Comparison of ENCODE assay signal across 21 mouse cellular contexts in the genomic region with DNA sequence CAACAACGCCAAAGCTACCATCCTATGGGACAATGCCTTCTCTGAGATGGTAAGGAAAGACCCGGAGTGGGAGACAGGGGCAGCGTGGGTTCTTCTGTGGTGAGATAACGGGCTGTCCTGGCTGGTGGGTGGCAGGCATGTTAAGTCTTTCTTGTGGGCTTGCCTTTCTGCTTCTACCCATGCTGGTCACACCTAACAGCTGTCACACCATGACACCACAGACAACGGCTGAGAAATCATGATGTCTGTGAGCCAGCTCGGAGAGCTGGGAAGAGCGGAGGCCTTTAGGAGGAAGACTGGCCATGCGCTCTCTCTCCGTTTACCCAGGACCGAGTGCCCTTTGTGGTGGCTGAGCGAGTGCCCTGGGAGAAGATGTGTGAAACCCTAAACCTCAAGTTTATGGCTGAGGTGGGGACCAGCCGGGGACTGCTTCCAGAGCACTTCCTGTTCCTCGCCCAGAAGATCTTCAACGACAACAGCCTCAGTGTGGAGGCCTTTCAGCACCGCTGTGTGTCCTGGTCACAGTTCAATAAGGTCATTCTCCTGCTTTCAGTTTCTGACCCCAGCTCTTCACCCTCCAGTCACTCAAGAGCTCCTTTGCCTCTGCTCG. TPM values are rescaled to one million over a fixed set of nuclear protein-coding genes. Genes with fewer than 3 reads are reported as not detected.
DNase-seq lines count a peak whose midpoint lies in the region; ATAC-seq and TF ChIP-seq lines count a peak whose summit lies in the region.
"Had no signal": no experiment of that assay in that cellular context is flagged by ENCODE, and none has a peak within 500 bp of the region (broad histone marks: within the 10 kb centered on the region; RNA-seq: fewer than 3 reads in every experiment).

No protein-coding gene starts in this region.

- ATAC-seq in hindbrain, embryonic 12.5 days (ENCODE audit: low FRiP score), result no peak
- ATAC-seq in activated CD4-positive, CD25-positive, alpha-beta regulatory T cell, adult 4 months, result peak; percentile 25
- ATAC-seq in megakaryocyte, adult 5-6 weeks (ENCODE audit: poor library complexity, severe bottlenecking), result peak; percentile 62
- ATAC-seq in forebrain, embryonic 16.5 days, result no peak
- ATAC-seq: intestine, embryonic 16.5 days had no signal

- no peak overlapping the region for H3K4me2 ChIP-seq in hindbrain, embryonic 12.5 days (replicated peaks)
- H3K4me2 ChIP-seq in forebrain, embryonic 16.5 days (ENCODE audit: low read length), result no peak overlapping the region
- H3K4me2 ChIP-seq: forebrain, embryonic 12.5 days; heart, embryonic 11.5 days; hindbrain, embryonic 15.5 days; midbrain, embryonic 11.5 days had no signal

- peak; percentile 6 for DNase-seq in hindbrain, embryonic 10.5 days (ENCODE audit: low spot score)
- no peak for DNase-seq in thymus, postnatal 10 days (ENCODE audit: low spot score in 2 of 2)
- DNase-seq: adrenal gland, adult 2 months; cerebellum, adult 8-10 months; gastrocnemius, postnatal 36 days; heart, postnatal 10 days; left cerebral cortex, postnatal 4 days; lung, adult 2 months; right cerebral cortex, postnatal 14 days; thymus, postnatal 25 days had no signal

- 67% methylated on average over 16 of the region's 16 CpGs for WGBS in hindbrain, embryonic 10.5 days
- 67% methylated on average over 16 of the region's 16 CpGs for WGBS in hindbrain, embryonic 12.5 days
- WGBS in small intestine, adult 2 months, result 74% methylated on average over 16 of the region's 16 CpGs
- WGBS in forebrain, embryonic 16.5 days, result 87% methylated on average over 16 of the region's 16 CpGs

- no peak for TF ChIP-seq CTCF in small intestine, adult 2 months (IDR thresholded peaks at IDR 0.05; ENCODE audit: extremely low read depth, insufficient read length, insufficient replicate concordance, low read depth, low read length)

- TF ChIP-seq POLR2A in small intestine, adult 2 months (IDR thresholded peaks at IDR 0.05; ENCODE audit: low read depth, low read length), result no peak

- H3K9ac ChIP-seq in hindbrain, embryonic 12.5 days, result no peak overlapping the region
- H3K9ac ChIP-seq in forebrain, embryonic 16.5 days (replicated peaks; ENCODE audit: low read depth, low read length), result no peak overlapping the region
- H3K9ac ChIP-seq: forebrain, embryonic 12.5 days; hindbrain, embryonic 15.5 days had no signal

- H3K9me3 ChIP-seq in hindbrain, embryonic 10.5 days, result no peaks in the 10 kb centered on the region
- H3K9me3 ChIP-seq in hindbrain, embryonic 12.5 days (replicated peaks), result no peaks in the 10 kb centered on the region
- H3K9me3 ChIP-seq in forebrain, embryonic 16.5 days (ENCODE audit: control insufficient read depth, low read length), result no peaks in the 10 kb centered on the region
- H3K9me3 ChIP-seq: forebrain, embryonic 12.5 days; hindbrain, embryonic 15.5 days had no signal

- H3K4me3 ChIP-seq in hindbrain, embryonic 10.5 days, result no peak overlapping the region
- no peak overlapping the region for H3K4me3 ChIP-seq in hindbrain, embryonic 12.5 days
- no peak overlapping the region for H3K4me3 ChIP-seq in small intestine, adult 2 months (ENCODE audit: low read depth, low read length)
- H3K4me3 ChIP-seq in forebrain, embryonic 16.5 days (replicated peaks; ENCODE audit: low read length), result no peak overlapping the region
- H3K4me3 ChIP-seq: forebrain, embryonic 12.5 days; hindbrain, embryonic 15.5 days had no signal

- H3K27ac ChIP-seq in hindbrain, embryonic 10.5 days, result peak overlapping the region; percentile 8; the same call in 1 of the 2 replicates
- H3K27ac ChIP-seq in hindbrain, embryonic 12.5 days, result no peak overlapping the region
- H3K27ac ChIP-seq in small intestine, adult 2 months (ENCODE audit: insufficient read depth, low read depth, low read length), result peak overlapping the region; percentile 21; the same call in 1 of the 2 replicates
- no peak overlapping the region for H3K27ac ChIP-seq in forebrain, embryonic 16.5 days (ENCODE audit: low read length)
- H3K27ac ChIP-seq: forebrain, embryonic 12.5 days; hindbrain, embryonic 15.5 days; stomach, postnatal 0 days had no signal

- peaks cover 16% of the 10 kb centered on the region for H3K27me3 ChIP-seq in hindbrain, embryonic 10.5 days (ENCODE audit: insufficient read depth, poor library complexity, severe bottlenecking)
- H3K27me3 ChIP-seq in hindbrain, embryonic 12.5 days, result peaks cover 12% of the 10 kb centered on the region
- H3K27me3 ChIP-seq in small intestine, adult 2 months (ENCODE audit: control insufficient read depth, insufficient read depth, low read length), result no peaks in the 10 kb centered on the region
- H3K27me3 ChIP-seq in forebrain, embryonic 16.5 days (replicated peaks; ENCODE audit: control insufficient read depth, insufficient read depth, low read length), result no peaks in the 10 kb centered on the region
- H3K27me3 ChIP-seq: hindbrain, embryonic 15.5 days had no signal

- 0 out of 2 replicates have a peak, but pooled peaks cover 8% of the 10 kb centered on the region for H3K36me3 ChIP-seq in hindbrain, embryonic 10.5 days
- no peaks in the 10 kb centered on the region for H3K36me3 ChIP-seq in hindbrain, embryonic 12.5 days
- H3K36me3 ChIP-seq in small intestine, adult 2 months (ENCODE audit: control insufficient read depth, insufficient read depth, low read length), result peaks cover 75% of the 10 kb centered on the region
- no peaks in the 10 kb centered on the region for H3K36me3 ChIP-seq in forebrain, embryonic 16.5 days (ENCODE audit: control insufficient read depth, insufficient read depth)
- H3K36me3 ChIP-seq: forebrain, embryonic 12.5 days; hindbrain, embryonic 15.5 days had no signal

- peaks cover 22% of the 10 kb centered on the region for H3K4me1 ChIP-seq in hindbrain, embryonic 10.5 days (replicated peaks)
- no peaks in the 10 kb centered on the region for H3K4me1 ChIP-seq in hindbrain, embryonic 12.5 days
- peaks cover 25% of the 10 kb centered on the region for H3K4me1 ChIP-seq in small intestine, adult 2 months (ENCODE audit: control insufficient read depth, insufficient read depth, insufficient read length, low read length)
- H3K4me1 ChIP-seq in forebrain, embryonic 16.5 days (replicated peaks; ENCODE audit: control insufficient read depth, insufficient read depth, low read length), result no peaks in the 10 kb centered on the region
- H3K4me1 ChIP-seq: forebrain, embryonic 12.5 days; hindbrain, embryonic 15.5 days had no signal

RNA-seq across cellular contexts. Expression of a gene that starts 11.6 kb away (rescaled TPM):
- polyA plus RNA-seq in hindbrain, embryonic 10.5 days (2016; fragmentation: Nextera tagmentation; extraction: Ambion mirVana), result 7.7 and 10.2 TPM in 2 replicates
- polyA plus RNA-seq in hindbrain, embryonic 12.5 days (2016; fragmentation: Nextera tagmentation; extraction: Ambion mirVana), result 7.8 and 8.9 TPM in 2 replicates
- 1 to 10 TPM; 4.7 to 5.8 TPM for polyA plus RNA-seq in activated CD4-positive, CD25-positive, alpha-beta regulatory T cell, adult 4 months (2017; shearing (Covaris generic))
- total RNA-seq in megakaryocyte, adult 5-6 weeks (2015), result 15.2 and 18.4 TPM in 2 replicates
- total RNA-seq in megakaryocyte, adult 5-6 weeks (2017), result 17.0 and 17.5 TPM in 2 replicates
- polyA plus RNA-seq in small intestine, adult 2 months (2012; rRNA removed), result 0.67 and 2.5 TPM in 2 replicates
- 5.7 and 7.0 TPM in 2 replicates for polyA plus RNA-seq in forebrain, embryonic 16.5 days (2015; fragmentation: Nextera tagmentation; extraction: Ambion mirVana)

RNA-seq across cellular contexts. Expression of a gene that starts 12.3 kb away (rescaled TPM):
- 8.9 and 9.5 TPM in 2 replicates for polyA plus RNA-seq in hindbrain, embryonic 10.5 days (2016; fragmentation: Nextera tagmentation; extraction: Ambion mirVana)
- 8.8 and 11.3 TPM in 2 replicates for polyA plus RNA-seq in hindbrain, embryonic 12.5 days (2016; fragmentation: Nextera tagmentation; extraction: Ambion mirVana)
- 100 to 1,000 TPM; 119 to 157 TPM for polyA plus RNA-seq in activated CD4-positive, CD25-positive, alpha-beta regulatory T cell, adult 4 months (2017; shearing (Covaris generic))
- 82.5 and 89.6 TPM in 2 replicates for total RNA-seq in megakaryocyte, adult 5-6 weeks (2015)
- total RNA-seq in megakaryocyte, adult 5-6 weeks (2017), result 120 and 128 TPM in 2 replicates
- polyA plus RNA-seq in small intestine, adult 2 months (2012; rRNA removed), result 45.7 and 101 TPM in 2 replicates
- 4.3 and 5.1 TPM in 2 replicates for polyA plus RNA-seq in forebrain, embryonic 16.5 days (2015; fragmentation: Nextera tagmentation; extraction: Ambion mirVana)

RNA-seq across cellular contexts. Expression of a gene that starts 13.3 kb away (rescaled TPM):
- polyA plus RNA-seq in hindbrain, embryonic 10.5 days (2016; fragmentation: Nextera tagmentation; extraction: Ambion mirVana), result 6.6 and 6.8 TPM in 2 replicates
- polyA plus RNA-seq in hindbrain, embryonic 12.5 days (2016; fragmentation: Nextera tagmentation; extraction: Ambion mirVana), result 6.8 and 8.9 TPM in 2 replicates
- 10 to 100 TPM in 1 of 2 experiments, 1 to 10 TPM in 1; 7.4 to 10.2 TPM for polyA plus RNA-seq in activated CD4-positive, CD25-positive, alpha-beta regulatory T cell, adult 4 months (2017; shearing (Covaris generic))
- total RNA-seq in megakaryocyte, adult 5-6 weeks (2015), result 2.0 and 2.6 TPM in 2 replicates
- total RNA-seq in megakaryocyte, adult 5-6 weeks (2017), result 2.3 and 2.4 TPM in 2 replicates
- 9.4 and 31.8 TPM in 2 replicates for polyA plus RNA-seq in small intestine, adult 2 months (2012; rRNA removed)
- polyA plus RNA-seq in forebrain, embryonic 16.5 days (2015; fragmentation: Nextera tagmentation; extraction: Ambion mirVana), result 3.9 and 4.5 TPM in 2 replicates

RNA-seq across cellular contexts. Expression of a gene that starts 34.1 kb away (rescaled TPM):
- polyA plus RNA-seq in hindbrain, embryonic 10.5 days (2016; fragmentation: Nextera tagmentation; extraction: Ambion mirVana), result 55.7 and 71.7 TPM in 2 replicates
- 111 and 115 TPM in 2 replicates for polyA plus RNA-seq in hindbrain, embryonic 12.5 days (2016; fragmentation: Nextera tagmentation; extraction: Ambion mirVana)
- polyA plus RNA-seq in activated CD4-positive, CD25-positive, alpha-beta regulatory T cell, adult 4 months (2017; shearing (Covaris generic)), result under 1 TPM in 1 of 2 experiments, not detected in 1; 0.57 TPM
- total RNA-seq in megakaryocyte, adult 5-6 weeks (2015), result 85.5 and 104 TPM in 2 replicates
- 62.4 and 72.2 TPM in 2 replicates for total RNA-seq in megakaryocyte, adult 5-6 weeks (2017)
- polyA plus RNA-seq in small intestine, adult 2 months (2012; rRNA removed), result 82.4 and 200 TPM in 2 replicates
- 114 and 117 TPM in 2 replicates for polyA plus RNA-seq in forebrain, embryonic 16.5 days (2015; fragmentation: Nextera tagmentation; extraction: Ambion mirVana)

RNA-seq across cellular contexts. Expression of a gene that starts 49.9 kb away (rescaled TPM):
- 0.37 and 0.51 TPM in 2 replicates for polyA plus RNA-seq in hindbrain, embryonic 10.5 days (2016; fragmentation: Nextera tagmentation; extraction: Ambion mirVana)
- 0.33 and 0.67 TPM in 2 replicates for polyA plus RNA-seq in hindbrain, embryonic 12.5 days (2016; fragmentation: Nextera tagmentation; extraction: Ambion mirVana)
- polyA plus RNA-seq in activated CD4-positive, CD25-positive, alpha-beta regulatory T cell, adult 4 months (2017; shearing (Covaris generic)), result not detected
- total RNA-seq in megakaryocyte, adult 5-6 weeks (2015), result 0.16 TPM in 1 of 2 replicates, not detected in the other
- 0.20 TPM in 1 of 2 replicates, not detected in the other for total RNA-seq in megakaryocyte, adult 5-6 weeks (2017)
- polyA plus RNA-seq in small intestine, adult 2 months (2012; rRNA removed), result 166 and 688 TPM in 2 replicates
- polyA plus RNA-seq in forebrain, embryonic 16.5 days (2015; fragmentation: Nextera tagmentation; extraction: Ambion mirVana), result 1.1 and 1.3 TPM in 2 replicates
- total RNA-seq: heart, postnatal 10 days had no signal

Comparison
In these comparisons a context has a peak if more than half of its experiments do, and no peak if none do; other contexts are left out.
1. H3K27ac ChIP-seq: peak in hindbrain, embryonic 10.5 days (single experiment) and small intestine, adult 2 months (single experiment); none in hindbrain, embryonic 12.5 days (single experiment) and forebrain, embryonic 16.5 days (single experiment).
2. ATAC-seq: peak in activated CD4-positive, CD25-positive, alpha-beta regulatory T cell, adult 4 months (single experiment) and megakaryocyte, adult 5-6 weeks (single experiment); none in hindbrain, embryonic 12.5 days (single experiment) and forebrain, embryonic 16.5 days (single experiment).